Mouse (Mus musculus) midbrain, embryonic 14.5 days (tissue): ENCODE measurements at regions not wholly inside any gene's neighbourhood (a gene's known extent, or its start where the extent isn't known, plus 50 kb on each side); places are given as distances from the start of the nearest gene placed in this dataset.

ENCODE experiments used
- ATAC-seq: fragments of 200-750 bp; cut with Nextera tagmentation; 2 replicates; pipeline ENCODE4 v1.8.0; 2017; ENCODE audit warnings: moderate number of reproducible peaks, moderate library complexity; ENCODE audit not compliant: low FRiP score, low TSS enrichment
- DNase-seq: peaks from one replicate; pipeline ENCODE4 v3.0.0-alpha.2; 2015
- H3K27ac ChIP-seq: fragments of 300-500 bp; sonication (generic); replicated peaks from 2 replicates; pipeline ENCODE4 v1.5.1; 2014; ENCODE audit warnings: mild to moderate bottlenecking, low read depth, low read length, moderate library complexity
- H3K27me3 ChIP-seq: fragments of 300-500 bp; sonication (generic); 2 replicates; pipeline ENCODE4 v1.6.1; 2014; ENCODE audit warnings: low read length, control low read depth, mixed read lengths; ENCODE audit not compliant: control insufficient read depth, insufficient read depth
- H3K36me3 ChIP-seq: fragments of 300-500 bp; sonication (generic); 2 replicates; pipeline ENCODE4 v1.6.1; 2014; ENCODE audit warnings: low read length, control low read depth; ENCODE audit not compliant: control insufficient read depth, insufficient read depth
- H3K4me1 ChIP-seq: fragments of 300-500 bp; sonication (generic); 2 replicates; pipeline ENCODE4 v1.6.1; 2014; ENCODE audit warnings: mild to moderate bottlenecking, antibody characterized with exemption, low read length, control low read depth; ENCODE audit not compliant: control insufficient read depth, insufficient read depth
- H3K4me2 ChIP-seq: fragments of 300-500 bp; sonication (generic); 2 replicates; pipeline ENCODE4 v1.6.1; 2014; ENCODE audit warnings: mild to moderate bottlenecking, low read length, moderate library complexity
- H3K4me3 ChIP-seq: fragments of 300-500 bp; sonication (generic); replicated peaks from 2 replicates; pipeline ENCODE4 v1.5.1; 2014; ENCODE audit warnings: low read depth, low read length
- H3K9ac ChIP-seq: fragments of 300-500 bp; sonication (generic); replicated peaks from 2 replicates; pipeline ENCODE4 v1.6.1; 2014; ENCODE audit warnings: mild to moderate bottlenecking, low read length, moderate library complexity
- H3K9me3 ChIP-seq: fragments of 300-500 bp; sonication (generic); 2 replicates; pipeline ENCODE4 v1.6.1; 2016; ENCODE audit warnings: low read length, control low read depth, mixed read lengths; ENCODE audit not compliant: control insufficient read depth
- WGBS: fragments of 180-500 bp; shearing (Covaris S2); extraction: QIAGEN DNeasy Blood & Tissue Kit; methylation state at CpG from one replicate; pipeline ENCODE4 v1.1.7; 2014; 5-methylcytosine and 5-hydroxymethylcytosine counted together

GRCm38 (mm10) chr15:60655113-60655512 is 198.5 kb downstream of the Fam84b start:
- Histone ChIP-seq H3K9ac (no peak overlapping the region), H3K27me3 (no peaks in the 10 kb centered on the region), H3K4me2 (no peak overlapping the region), H3K36me3 (no peaks in the 10 kb centered on the region), H3K9me3 (no peaks in the 10 kb centered on the region), H3K27ac (no peak overlapping the region), H3K4me1 (no peaks in the 10 kb centered on the region), H3K4me3 (no peak overlapping the region)
- WGBS = 80% methylated on average over 3 of the region's 3 CpGs
- DNase-seq (no peak), ATAC-seq (no peak)

GRCm38 (mm10) chr15:60649252-60649651 is 204.3 kb downstream of the Fam84b start:
- Histone ChIP-seq H3K27ac (no peak overlapping the region), H3K9ac (no peak overlapping the region)
- WGBS = 100% methylated on average over 2 of the region's 2 CpGs

GRCm38 (mm10) chr15:60641770-60642169 is 211.8 kb downstream of the Fam84b start:
- H3K36me3 ChIP-seq = no peaks in the 10 kb centered on the region
- H3K27ac ChIP-seq = no peak overlapping the region
- no peaks in the 10 kb centered on the region for H3K9me3 ChIP-seq
- no peak overlapping the region for H3K4me2 ChIP-seq
- WGBS = 90% methylated on average over 1 of the region's 1 CpGs
- no peaks in the 10 kb centered on the region for H3K4me1 ChIP-seq
- DNase-seq (no peak), ATAC-seq (no peak)
- no peak overlapping the region for H3K4me3 ChIP-seq
- no peaks in the 10 kb centered on the region for H3K27me3 ChIP-seq
- no peak overlapping the region for H3K9ac ChIP-seq

More at GRCm38 (mm10) chr15:60649252-60649651, 204.3 kb downstream of the Fam84b start:
- H3K9me3 ChIP-seq = no peaks in the 10 kb centered on the region
- no peak for DNase-seq
- H3K4me2 ChIP-seq = no peak overlapping the region
- no peaks in the 10 kb centered on the region for H3K4me1 ChIP-seq
- no peak for ATAC-seq
- no peak overlapping the region for H3K4me3 ChIP-seq
- no peaks in the 10 kb centered on the region for H3K36me3 ChIP-seq
- H3K27me3 ChIP-seq = no peaks in the 10 kb centered on the region

- Histone ChIP-seq H3K4me2 (no peak overlapping the region), H3K27me3 (no peaks in the 10 kb centered on the region), H3K4me3 (no peak overlapping the region), H3K9ac (no peak overlapping the region), H3K9me3 (no peaks in the 10 kb centered on the region), H3K4me1 (0 out of 2 replicates have a peak, but pooled peaks cover 3% of the 10 kb centered on the region), H3K27ac (no peak overlapping the region; the same call in 1 of the 2 replicates), H3K36me3 (no peaks in the 10 kb centered on the region)
- WGBS = 18% methylated on average over 3 of the region's 3 CpGs
- ATAC-seq (peak; percentile 57; the same call in 1 of the 2 replicates), DNase-seq (no peak)
These were observed 220.1 kb downstream of the Fam84b start for GRCm38 (mm10) chr15:60633457-60633850.

GRCm38 (mm10) chr15:60632789-60633456 is 220.7 kb downstream of the Fam84b start:
- 21% methylated on average over 4 of the region's 4 CpGs for WGBS
- no peaks in the 10 kb centered on the region for H3K36me3 ChIP-seq
- no peak overlapping the region for H3K4me3 ChIP-seq
- H3K27ac ChIP-seq = peak overlapping the region; percentile 42
- no peak overlapping the region for H3K9ac ChIP-seq
- DNase-seq = peak; percentile 69
- no peaks in the 10 kb centered on the region for H3K9me3 ChIP-seq
- peak; percentile 70 for ATAC-seq
- no peaks in the 10 kb centered on the region for H3K27me3 ChIP-seq
- 0 out of 2 replicates have a peak, but pooled peaks cover 3% of the 10 kb centered on the region for H3K4me1 ChIP-seq
- no peak overlapping the region for H3K4me2 ChIP-seq

GRCm38 (mm10) chr15:60630756-60631402 is 222.7 kb downstream of the Fam84b start:
- no peak for ATAC-seq
- Histone ChIP-seq H3K9ac (no peak overlapping the region), H3K4me3 (no peak overlapping the region), H3K27ac (no peak overlapping the region), H3K4me2 (no peak overlapping the region), H3K4me1 (0 out of 2 replicates have a peak, but pooled peaks cover 3% of the 10 kb centered on the region), H3K36me3 (no peaks in the 10 kb centered on the region), H3K27me3 (no peaks in the 10 kb centered on the region), H3K9me3 (no peaks in the 10 kb centered on the region)
- DNase-seq = no peak
- 88% methylated on average over 7 of the region's 7 CpGs for WGBS

- ATAC-seq = no peak
- Histone ChIP-seq H3K27ac (no peak overlapping the region), H3K4me3 (no peak overlapping the region), H3K27me3 (no peaks in the 10 kb centered on the region), H3K36me3 (no peaks in the 10 kb centered on the region), H3K4me1 (no peaks in the 10 kb centered on the region), H3K9me3 (no peaks in the 10 kb centered on the region), H3K9ac (no peak overlapping the region), H3K4me2 (no peak overlapping the region)
- WGBS = 90% methylated on average over 2 of the region's 2 CpGs
- DNase-seq = no peak
These were observed 234.8 kb downstream of the Fam84b start for GRCm38 (mm10) chr15:60618801-60619200.

GRCm38 (mm10) chr15:60617371-60617770 is 236.2 kb downstream of the Fam84b start:
- Histone ChIP-seq H3K4me3 (no peak overlapping the region), H3K9ac (no peak overlapping the region), H3K27ac (no peak overlapping the region), H3K4me2 (no peak overlapping the region), H3K9me3 (no peaks in the 10 kb centered on the region), H3K4me1 (no peaks in the 10 kb centered on the region), H3K27me3 (no peaks in the 10 kb centered on the region), H3K36me3 (no peaks in the 10 kb centered on the region)
- ATAC-seq (no peak), DNase-seq (no peak)
- 71% methylated on average over 2 of the region's 2 CpGs for WGBS

GRCm38 (mm10) chr15:60601885-60602284 is 251.7 kb downstream of the Fam84b start:
- Histone ChIP-seq H3K27ac (no peak overlapping the region), H3K4me2 (no peak overlapping the region)
- no peak for DNase-seq

More at GRCm38 (mm10) chr15:60601885-60602284, 251.7 kb downstream of the Fam84b start:
- Histone ChIP-seq H3K4me1 (no peaks in the 10 kb centered on the region), H3K4me3 (no peak overlapping the region), H3K9ac (no peak overlapping the region), H3K36me3 (no peaks in the 10 kb centered on the region), H3K27me3 (no peaks in the 10 kb centered on the region), H3K9me3 (no peaks in the 10 kb centered on the region)
- no peak for ATAC-seq
